ENCODE assay signal across 12 mouse cellular contexts in genomic region chr13:108323317-108323716, GRCm38 (mm10). TPM values are rescaled to one million over a fixed set of nuclear protein-coding genes. Genes with fewer than 3 reads are reported as not detected.
"Had no signal": no experiment of that assay in that cellular context is flagged by ENCODE, and none has a peak within 500 bp of the region (broad histone marks: within the 10 kb centered on the region; RNA-seq: fewer than 3 reads in every experiment).

No protein-coding gene starts in this region.

- ATAC-seq: hindbrain, postnatal 0 days; intestine, embryonic 16.5 days had no signal

- DNase-seq: gastrocnemius, adult 2 months; gastrocnemius, postnatal 10 days; gastrocnemius, postnatal 25 days; heart, adult 2 months; heart, postnatal 14 days; heart, postnatal 36 days; layer of hippocampus, adult 9-11 months; layer of hippocampus, postnatal 36 days; liver; liver, embryonic 13.5 days had no signal

RNA-seq across cellular contexts. Expression of gene Depdc1b, which starts 7.2 kb away (rescaled TPM):
- total RNA-seq: gastrocnemius, adult 2 months had no signal
